Mouse (Mus musculus) brown adipose tissue, adult 24 weeks (tissue): ENCODE measurements around the gene Myh13. TPM values are rescaled to one million over a fixed set of nuclear protein-coding genes. Genes with fewer than 3 reads are reported as not detected.

Experiments used
- H3K27ac ChIP-seq: fragments of 200-500 bp; replicated peaks from 2 replicates; pipeline ENCODE4 v1.5.1; 2012; ENCODE audit warnings: low read depth, mild to moderate bottlenecking, low read length
- H3K4me1 ChIP-seq: fragments of 200-500 bp; 2 replicates; pipeline ENCODE4 v1.6.1; 2012; ENCODE audit warnings: low read length, mixed read lengths; ENCODE audit not compliant: control insufficient read depth, insufficient read depth, insufficient read length
- H3K4me3 ChIP-seq: fragments of 200-500 bp; 2 replicates; pipeline ENCODE4 v1.5.1; 2012; ENCODE audit warnings: low read depth, mild to moderate bottlenecking, low read length, moderate library complexity; ENCODE audit not compliant: insufficient read depth
- polyA plus RNA-seq: library from polyadenylated mRNA; stranded (reverse); fragments of >200 nt; gene quantifications from 2 replicates; pipeline ENCODE4 v1.2.4, GENCODE M21; 2012; ENCODE audit not compliant: missing spikeins, insufficient read depth, insufficient read length

Gene Myh13
- not detected in 2 replicates for polyA plus RNA-seq

DNA sequence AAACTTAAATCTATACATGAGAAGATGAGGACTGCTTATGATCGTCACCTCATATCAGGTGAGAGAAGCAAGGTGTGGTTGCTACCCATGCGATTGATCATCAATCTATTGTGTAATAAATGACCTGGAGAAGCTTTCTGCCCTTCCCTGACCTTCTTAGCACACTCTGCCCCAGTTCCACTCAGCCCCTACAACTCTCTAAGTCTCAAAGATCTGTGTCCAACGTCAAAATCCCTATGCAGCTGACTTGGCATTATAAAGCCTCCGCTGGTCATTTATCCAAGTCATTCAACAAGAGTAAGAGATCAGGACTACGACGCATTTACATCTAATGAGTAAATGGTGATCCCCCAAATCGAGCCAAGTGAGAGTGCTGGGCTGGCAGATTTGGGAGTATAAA, at the start of gene Myh13:
TSS of gene Myh13 (plus strand) at position 301 of the 400 bp plus-strand sequence.
- H3K4me3 ChIP-seq = no peak within 1 kb of the TSS
- no peak within 1 kb of the TSS for H3K27ac ChIP-seq
- H3K4me1 ChIP-seq = no peaks in the 10 kb centered on the region

DNA sequence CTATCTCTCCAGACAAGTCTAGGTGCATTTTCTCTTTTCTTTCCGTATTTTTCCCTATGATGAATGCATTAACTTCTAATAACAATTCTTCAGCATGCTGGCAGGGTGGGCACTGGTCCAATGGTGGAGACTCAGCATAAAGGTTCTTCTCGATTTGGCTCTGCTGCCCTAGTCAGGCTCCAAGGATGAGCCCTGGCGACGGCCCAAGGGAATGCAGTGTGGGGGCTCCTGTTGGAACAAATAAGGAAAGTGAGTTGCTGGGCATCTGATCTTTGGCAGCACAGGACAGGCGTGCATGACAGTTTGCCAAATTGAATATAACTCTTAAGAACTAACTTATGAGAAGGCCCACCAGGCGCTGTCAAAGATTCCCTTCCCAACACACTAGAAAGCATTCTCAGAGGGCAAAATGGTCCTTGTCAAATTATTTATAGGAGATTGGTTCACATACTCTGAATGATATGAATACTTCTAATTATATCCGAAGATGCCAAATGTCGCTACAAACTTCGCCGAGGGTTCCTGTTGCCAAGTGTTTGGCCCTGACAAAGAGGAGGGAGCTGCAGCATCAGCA, 44.8 kb upstream of the Myh13 start, which contains the start of gene Myh8:
TSS of gene Myh8 (plus strand) at position 524 of the 574 bp plus-strand sequence.
- Histone ChIP-seq H3K4me3 (no peak within 1 kb of the TSS), H3K27ac (no peak within 1 kb of the TSS)

DNA sequence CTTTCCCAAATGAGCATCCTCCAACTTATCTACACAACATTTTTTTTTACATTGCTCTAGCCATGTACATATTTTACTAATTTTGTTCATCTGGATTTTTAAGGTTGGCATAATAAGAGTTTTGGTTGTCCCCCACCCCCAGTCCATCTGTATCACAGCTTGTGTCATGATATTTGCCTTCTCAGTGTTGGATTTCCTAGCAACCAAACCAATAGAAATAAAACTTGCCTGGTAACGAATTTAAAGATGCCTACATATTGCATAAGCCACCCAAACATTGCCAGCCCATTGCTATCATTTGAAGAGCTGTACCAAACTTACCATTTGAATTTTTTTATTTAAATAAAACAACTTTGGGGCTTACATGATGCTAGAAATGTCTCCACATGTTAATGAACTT, 28.0 kb upstream of the Myh13 start:
- H3K27ac ChIP-seq = no peak overlapping the region
- H3K4me1 ChIP-seq = no peaks in the 10 kb centered on the region
- no peak overlapping the region for H3K4me3 ChIP-seq

More for the DNA sequence above, 44.8 kb upstream of the Myh13 start, which contains the start of gene Myh8:
- no peaks in the 10 kb centered on the region for H3K4me1 ChIP-seq

DNA sequence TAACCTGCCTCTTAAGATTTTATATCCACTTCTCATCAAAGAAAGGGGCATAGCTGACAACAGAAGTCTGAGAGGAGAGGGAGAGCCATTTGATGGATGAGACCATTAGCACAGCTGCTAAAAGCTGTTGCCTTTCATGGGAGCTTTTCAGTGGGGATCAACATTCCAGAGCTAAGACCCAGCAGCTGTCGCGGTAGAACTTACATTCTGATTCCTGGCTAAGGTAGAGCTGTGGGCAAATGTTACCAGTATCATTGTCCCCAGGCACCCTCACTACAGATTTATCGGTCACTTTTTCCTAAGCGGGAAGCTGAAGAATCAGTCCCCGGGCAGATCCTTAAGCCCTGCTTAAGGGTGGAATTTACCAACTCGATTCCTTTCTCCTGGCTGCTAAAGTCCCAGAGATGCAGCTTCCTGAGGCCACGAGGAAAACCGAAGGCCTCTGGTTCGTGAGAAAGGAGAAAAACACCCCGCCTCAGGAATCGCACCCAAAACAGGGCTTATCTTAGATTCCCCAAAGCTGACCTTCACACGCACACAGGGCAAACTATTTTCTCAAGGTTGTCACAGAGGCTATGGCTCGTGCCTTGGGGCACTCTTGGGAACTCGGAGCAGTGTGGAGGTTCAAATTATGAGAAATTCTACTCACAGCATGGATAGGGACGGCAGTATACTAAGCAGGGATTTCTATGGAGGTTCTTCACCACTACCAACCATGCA, 7.6 kb upstream of the Myh13 start:
- Histone ChIP-seq H3K27ac (no peak overlapping the region), H3K4me1 (no peaks in the 10 kb centered on the region), H3K4me3 (no peak overlapping the region)

DNA sequence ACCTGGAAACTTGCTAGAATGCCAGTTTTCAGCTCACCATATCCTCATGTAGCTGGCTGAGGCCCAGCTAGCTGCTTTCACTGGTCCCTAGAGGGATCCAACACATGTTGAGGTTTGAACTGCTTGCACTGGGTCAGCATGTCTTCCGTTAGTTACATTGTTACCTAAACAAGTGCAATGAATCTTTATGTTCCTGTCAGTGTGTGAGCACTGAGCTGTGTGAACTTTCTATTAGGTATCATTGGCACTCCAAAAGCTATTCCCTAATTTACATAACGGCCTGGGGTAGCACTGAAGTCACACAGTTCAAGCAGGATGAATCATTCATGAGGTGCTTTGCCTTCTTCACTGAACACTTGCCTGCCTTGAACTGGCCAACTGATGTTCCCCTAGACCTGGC, 5.1 kb downstream of the Myh13 start:
- H3K27ac ChIP-seq = no peak overlapping the region
- H3K4me3 ChIP-seq = no peak overlapping the region
- H3K4me1 ChIP-seq = no peaks in the 10 kb centered on the region

DNA sequence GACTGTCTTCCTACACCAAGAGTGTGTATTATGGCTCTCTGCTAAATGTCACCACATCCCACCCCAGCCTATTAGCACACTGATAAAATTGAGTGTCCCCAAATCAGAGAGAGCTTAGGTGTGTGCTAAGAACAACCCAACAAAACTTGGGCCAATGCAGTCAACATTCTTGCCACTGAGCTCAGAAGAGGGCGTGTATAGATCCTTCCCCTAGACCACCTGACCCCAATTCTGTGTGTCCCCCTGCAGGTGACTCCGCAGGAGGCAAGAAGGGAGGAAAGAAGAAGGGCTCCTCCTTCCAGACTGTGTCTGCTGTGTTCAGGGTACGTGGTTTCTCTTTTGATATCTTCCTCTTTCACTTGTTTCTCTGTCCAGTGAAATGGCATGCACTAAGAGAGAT, 23.1 kb downstream of the Myh13 start:
- Histone ChIP-seq H3K4me1 (no peaks in the 10 kb centered on the region), H3K4me3 (no peak overlapping the region), H3K27ac (no peak overlapping the region)

DNA sequence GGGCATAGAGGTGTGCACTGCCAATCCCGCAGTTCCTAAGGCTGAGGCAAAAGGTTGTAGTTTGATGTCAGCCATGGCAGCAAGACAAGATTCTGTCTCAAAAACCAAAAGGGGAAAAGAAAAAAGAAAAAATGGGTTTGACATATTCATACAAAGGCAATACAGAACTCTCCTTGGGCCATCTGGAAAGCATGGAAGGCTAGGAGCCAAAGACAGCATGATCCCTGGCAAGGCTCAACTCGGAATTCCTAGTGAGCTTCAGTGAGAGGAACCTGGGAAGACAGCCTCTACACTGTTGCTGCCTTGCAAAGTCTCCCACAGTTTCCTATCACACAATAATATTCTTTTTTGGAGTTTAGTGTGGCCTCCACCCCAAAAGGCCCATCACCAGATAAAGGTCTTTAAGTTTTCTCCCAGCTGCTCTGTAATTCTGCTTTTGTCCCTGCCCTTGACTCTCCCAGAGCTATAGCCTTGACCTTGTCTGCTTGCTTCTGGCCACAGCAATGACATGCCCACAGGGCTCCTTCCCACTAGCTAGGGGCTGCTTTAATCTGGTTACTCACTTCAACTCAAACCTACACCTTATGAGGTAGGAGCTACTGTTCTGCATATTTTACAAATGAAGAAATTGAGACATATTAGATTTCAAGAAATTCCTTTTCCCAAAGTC, 23.9 kb downstream of the Myh13 start:
- no peak overlapping the region for H3K4me3 ChIP-seq
- no peak overlapping the region for H3K27ac ChIP-seq
- H3K4me1 ChIP-seq = no peaks in the 10 kb centered on the region

DNA sequence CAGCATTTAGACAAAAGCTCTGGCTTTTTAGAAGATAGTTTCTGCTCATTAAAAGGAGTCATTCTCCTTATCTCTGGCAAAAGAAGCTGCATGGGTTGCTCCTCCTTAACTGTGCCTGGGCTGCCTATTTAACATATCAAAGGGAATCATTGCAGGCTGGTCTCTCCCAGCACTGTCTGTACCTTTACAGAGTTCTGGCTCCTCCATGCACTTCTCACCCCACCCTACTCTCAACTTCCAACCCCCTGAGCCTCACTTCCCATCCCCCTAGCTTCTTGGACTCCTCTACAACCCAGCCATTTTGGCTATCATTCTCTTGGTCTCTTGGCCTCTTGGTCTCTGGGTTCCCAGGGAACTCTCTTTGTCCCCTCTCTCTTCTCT, 24.4 kb downstream of the Myh13 start:
- H3K27ac ChIP-seq = no peak overlapping the region
- H3K4me1 ChIP-seq = no peaks in the 10 kb centered on the region
- no peak overlapping the region for H3K4me3 ChIP-seq

DNA sequence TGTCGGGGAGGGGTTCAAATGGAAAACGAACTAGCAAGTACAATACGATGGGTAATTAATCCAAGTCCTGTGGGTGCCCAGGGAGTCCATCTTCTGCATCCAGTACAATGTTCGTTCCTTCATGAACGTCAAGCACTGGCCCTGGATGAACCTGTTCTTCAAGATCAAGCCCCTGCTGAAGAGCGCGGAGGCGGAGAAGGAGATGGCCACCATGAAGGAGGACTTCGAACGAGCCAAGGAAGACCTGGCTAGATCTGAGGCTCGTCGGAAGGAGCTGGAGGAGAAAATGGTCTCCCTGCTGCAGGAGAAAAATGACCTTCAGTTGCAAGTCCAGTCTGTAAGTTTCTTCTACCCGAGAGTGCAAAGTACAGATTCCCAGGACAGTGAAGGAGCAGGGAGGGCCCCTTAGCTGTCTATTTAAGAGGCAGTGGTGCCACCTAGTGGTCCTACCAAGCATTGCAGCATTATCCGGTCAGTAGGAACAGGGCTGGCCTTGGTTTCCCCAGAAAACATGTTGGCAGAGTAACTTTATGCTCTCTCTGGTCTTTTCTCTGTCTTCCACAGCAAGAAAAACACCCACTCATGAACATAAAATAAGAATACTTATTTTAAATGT, 28.8 kb downstream of the Myh13 start:
- Histone ChIP-seq H3K4me3 (no peak overlapping the region), H3K4me1 (no peaks in the 10 kb centered on the region), H3K27ac (no peak overlapping the region)

DNA sequence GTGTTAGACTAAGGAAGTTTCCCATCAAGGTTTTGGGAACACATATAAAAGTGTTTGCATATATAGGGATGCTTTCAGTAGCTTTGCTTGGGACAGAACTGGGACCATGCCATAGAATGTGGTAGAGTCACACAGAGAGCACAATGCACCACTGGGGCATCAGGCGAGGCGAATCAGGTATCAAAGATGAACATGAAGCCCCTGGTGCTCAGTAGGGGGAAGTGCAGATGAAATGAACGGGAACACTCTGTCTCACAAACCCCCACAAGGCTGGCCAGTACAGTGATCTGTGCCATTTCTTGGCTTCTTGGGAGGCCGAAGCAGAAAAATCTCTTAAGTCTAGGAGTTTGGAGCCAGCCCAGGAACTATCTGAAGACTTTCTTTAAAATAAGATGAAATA, 31.6 kb downstream of the Myh13 start:
- Histone ChIP-seq H3K4me3 (no peak overlapping the region), H3K4me1 (no peaks in the 10 kb centered on the region), H3K27ac (no peak overlapping the region)

DNA sequence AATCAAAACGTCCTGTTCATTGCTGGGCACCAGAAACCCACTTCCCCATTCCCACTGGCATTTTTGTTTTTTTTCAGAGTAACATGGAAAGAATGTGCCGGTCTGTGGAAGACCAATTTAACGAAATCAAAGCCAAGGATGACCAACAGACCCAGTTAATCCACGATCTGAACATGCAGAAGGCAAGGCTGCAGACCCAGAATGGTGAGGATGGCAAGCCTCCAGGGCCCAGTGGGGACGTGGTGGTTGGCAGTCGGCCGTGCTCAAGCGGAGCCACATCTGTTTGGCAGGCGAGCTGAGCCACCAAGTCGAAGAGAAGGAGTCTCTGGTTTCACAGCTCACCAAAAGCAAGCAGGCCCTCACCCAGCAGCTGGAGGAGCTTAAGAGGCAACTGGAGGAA, 36.6 kb downstream of the Myh13 start:
- H3K4me3 ChIP-seq = no peak overlapping the region
- no peaks in the 10 kb centered on the region for H3K4me1 ChIP-seq
- no peak overlapping the region for H3K27ac ChIP-seq

DNA sequence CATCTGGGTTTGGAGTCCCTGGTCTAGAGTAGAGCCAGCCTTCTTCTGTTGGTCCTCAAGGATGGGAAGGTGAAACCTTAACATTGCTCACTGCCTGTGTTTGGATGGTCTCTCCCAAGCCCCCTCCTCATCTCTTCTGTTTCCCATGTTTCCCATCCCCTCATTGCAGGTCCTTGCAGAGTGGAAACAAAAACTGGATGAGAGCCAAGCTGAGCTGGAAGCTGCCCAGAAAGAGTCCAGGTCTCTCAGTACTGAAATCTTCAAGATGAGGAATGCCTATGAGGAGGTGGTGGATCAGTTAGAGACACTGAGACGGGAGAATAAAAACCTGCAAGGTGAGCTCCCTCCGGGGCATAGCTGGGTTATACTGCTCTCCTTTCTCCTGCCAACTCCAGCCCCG, 40.8 kb downstream of the Myh13 start:
- Histone ChIP-seq H3K4me3 (no peak overlapping the region), H3K4me1 (no peaks in the 10 kb centered on the region), H3K27ac (no peak overlapping the region)

DNA sequence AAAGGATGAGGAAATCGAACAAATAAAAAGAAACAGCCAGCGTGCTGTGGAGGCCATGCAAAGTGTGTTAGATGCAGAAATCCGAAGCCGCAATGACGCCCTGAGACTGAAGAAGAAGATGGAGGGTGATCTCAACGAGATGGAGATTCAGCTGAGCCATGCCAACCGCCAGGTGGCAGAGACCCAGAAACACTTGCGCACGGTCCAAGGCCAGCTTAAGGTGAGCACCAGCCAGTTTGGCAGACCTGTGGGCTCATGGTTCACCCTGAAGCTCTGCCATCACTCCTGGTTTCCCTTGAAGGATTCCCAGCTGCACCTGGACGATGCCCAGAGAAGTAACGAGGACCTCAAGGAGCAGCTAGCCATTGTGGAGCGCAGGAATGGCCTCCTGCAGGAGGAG, 43.1 kb downstream of the Myh13 start:
- no peak overlapping the region for H3K27ac ChIP-seq
- no peak overlapping the region for H3K4me3 ChIP-seq
- H3K4me1 ChIP-seq = no peaks in the 10 kb centered on the region

DNA sequence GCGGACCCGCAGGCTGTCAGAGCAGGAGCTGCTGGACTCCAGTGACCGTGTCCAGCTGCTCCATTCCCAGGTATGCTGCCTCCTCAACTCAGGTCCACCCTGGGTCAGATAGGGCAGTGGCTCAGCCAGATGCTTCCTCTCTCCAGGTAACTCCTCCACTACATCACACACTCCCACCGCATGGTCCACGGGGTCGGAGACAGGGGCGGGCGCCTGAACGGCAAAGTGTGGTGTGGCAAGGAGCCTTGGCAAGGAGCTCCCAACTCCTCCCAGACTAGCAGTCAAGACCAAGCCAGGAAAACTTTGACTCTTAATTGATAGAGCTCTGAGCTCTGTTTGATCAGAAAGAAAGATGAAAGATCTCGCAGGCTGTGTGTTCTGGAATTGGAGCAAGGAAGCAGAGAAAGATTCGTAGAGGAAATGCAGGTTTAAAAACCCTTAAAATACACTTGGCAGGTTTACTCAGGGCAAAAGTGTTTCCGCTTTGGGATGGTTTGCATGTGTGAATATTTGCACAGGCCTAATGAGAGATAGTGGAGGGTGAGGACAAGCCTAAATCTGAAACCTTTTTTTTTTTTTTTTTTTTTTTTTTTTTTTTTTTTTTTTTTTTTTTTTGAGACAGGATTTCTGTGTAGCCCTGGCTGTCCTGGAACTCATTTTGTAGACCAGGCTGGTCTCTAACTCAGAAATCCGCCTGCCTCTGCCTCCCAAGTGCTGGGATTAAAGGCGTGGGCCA, 43.7 kb downstream of the Myh13 start:
- no peaks in the 10 kb centered on the region for H3K4me1 ChIP-seq
- H3K4me3 ChIP-seq = no peak overlapping the region
- H3K27ac ChIP-seq = no peak overlapping the region

DNA sequence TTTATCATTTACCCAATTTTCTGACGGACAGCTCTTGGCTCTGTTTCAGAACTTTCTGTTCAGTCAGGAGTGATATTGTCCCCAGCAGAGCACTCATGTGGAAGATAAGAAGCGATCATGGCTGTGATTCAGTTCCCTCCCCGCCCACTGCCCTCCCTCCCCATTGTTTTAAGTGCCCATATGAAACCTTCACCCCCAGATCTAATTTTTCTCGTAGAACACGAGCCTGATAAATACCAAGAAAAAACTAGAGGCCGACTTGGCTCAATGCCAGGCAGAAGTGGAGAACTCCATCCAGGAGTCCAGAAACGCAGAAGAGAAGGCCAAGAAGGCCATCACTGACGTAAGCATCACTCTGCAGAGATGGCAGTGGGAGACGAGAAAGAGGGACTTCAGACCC, 45.5 kb downstream of the Myh13 start:
- Histone ChIP-seq H3K4me1 (no peaks in the 10 kb centered on the region), H3K4me3 (no peak overlapping the region), H3K27ac (no peak overlapping the region)
